Mouse (Mus musculus) MEL-GATA-1-ER (cell line): ENCODE results near the gene Armh2.

Experiments used
- DNase-seq: peaks from one replicate; pipeline ENCODE4 v3.0.0-alpha.2; 2012; ENCODE audit warnings: low read depth; ENCODE audit errors: extremely low read depth

The Armh2 gene

GRCm38 (mm10) chr13:24741028-24741427 is at the start of gene Armh2:
TSS of gene Armh2 (plus strand) at chr13:24741232.
- no peak for DNase-seq

- no peak for DNase-seq
Observed at GRCm38 (mm10) chr13:24693312-24693711, 47.7 kb upstream of the Armh2 start.

GRCm38 (mm10) chr13:24698746-24699145 is 42.3 kb upstream of the Armh2 start:
- DNase-seq: no peak

- DNase-seq: no peak
Observed at GRCm38 (mm10) chr13:24702128-24702527, 38.9 kb upstream of the Armh2 start.

GRCm38 (mm10) chr13:24709656-24710396 is 31.2 kb upstream of the Armh2 start:
- no peak for DNase-seq

- DNase-seq: no peak
Observed at GRCm38 (mm10) chr13:24710968-24711367, 30.1 kb upstream of the Armh2 start.

- no peak for DNase-seq
Observed at GRCm38 (mm10) chr13:24712581-24713130, 28.4 kb upstream of the Armh2 start.

GRCm38 (mm10) chr13:24713434-24714000 is 27.5 kb upstream of the Armh2 start:
- DNase-seq: no peak

- no peak for DNase-seq
Observed at GRCm38 (mm10) chr13:24714360-24714885, 26.6 kb upstream of the Armh2 start.

GRCm38 (mm10) chr13:24715601-24716000 is 25.4 kb upstream of the Armh2 start:
- DNase-seq: no peak

GRCm38 (mm10) chr13:24716441-24716840 is 24.6 kb upstream of the Armh2 start:
- DNase-seq: no peak

GRCm38 (mm10) chr13:24717677-24718076 is 23.4 kb upstream of the Armh2 start:
- no peak for DNase-seq

- DNase-seq: no peak
Observed at GRCm38 (mm10) chr13:24721502-24721901, 19.5 kb upstream of the Armh2 start.

- DNase-seq: no peak
Observed at GRCm38 (mm10) chr13:24723699-24724394, 17.2 kb upstream of the Armh2 start.

- DNase-seq: no peak
Observed at GRCm38 (mm10) chr13:24724395-24724759, 16.7 kb upstream of the Armh2 start.

- DNase-seq: no peak
Observed at GRCm38 (mm10) chr13:24729128-24729527, 11.9 kb upstream of the Armh2 start.

GRCm38 (mm10) chr13:24734502-24734901 is 6.5 kb upstream of the Armh2 start:
- no peak for DNase-seq

- no peak for DNase-seq
Observed at GRCm38 (mm10) chr13:24735608-24736131, 5.4 kb upstream of the Armh2 start.

- no peak for DNase-seq
Observed at GRCm38 (mm10) chr13:24747823-24748222, 6.8 kb downstream of the Armh2 start.

GRCm38 (mm10) chr13:24750807-24751206 is 9.8 kb downstream of the Armh2 start:
- no peak for DNase-seq

GRCm38 (mm10) chr13:24751396-24751795 is 10.4 kb downstream of the Armh2 start:
- no peak for DNase-seq

- DNase-seq: no peak
Observed at GRCm38 (mm10) chr13:24756756-24757155, 15.7 kb downstream of the Armh2 start.
